Comparison of ENCODE assay signal across 13 mouse cellular contexts in the genomic region with DNA sequence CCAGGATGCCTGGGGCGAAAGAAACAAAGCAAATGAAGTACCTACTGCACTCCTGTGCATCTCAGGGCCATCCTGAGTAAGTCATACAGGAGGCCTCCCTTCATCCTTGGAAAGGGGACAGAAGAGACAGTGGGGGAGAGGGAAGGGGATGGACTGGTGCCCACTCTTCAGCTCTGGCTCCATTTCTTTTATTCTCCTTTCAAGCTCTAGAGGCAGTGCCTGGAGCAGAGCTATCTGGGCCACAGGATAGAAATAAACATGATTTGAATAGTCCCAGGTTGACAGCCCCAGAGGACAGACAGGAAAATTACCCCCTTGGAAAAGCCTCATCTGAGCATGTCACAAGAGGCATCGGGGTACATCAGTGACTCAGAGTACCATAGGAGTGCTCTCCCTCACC.
"Had no signal": no experiment of that assay in that cellular context is flagged by ENCODE, and none has a peak within 500 bp of the region (broad histone marks: within the 10 kb centered on the region; RNA-seq: fewer than 3 reads in every experiment).

No protein-coding gene starts in this region.

- H3K27me3 ChIP-seq: liver, embryonic 13.5 days; lung, embryonic 15.5 days; midbrain, embryonic 12.5 days had no signal

- DNase-seq: kidney, postnatal 25 days; liver; liver, embryonic 13.5 days; liver, postnatal 0 days; lung, postnatal 14 days; right cerebral cortex, postnatal 25 days; thymus, postnatal 4 days had no signal

- H3K27ac ChIP-seq: left cerebral cortex, adult 2 months; limb, embryonic 12.5 days; liver, embryonic 13.5 days; lung, embryonic 15.5 days; macrophage; midbrain, embryonic 12.5 days had no signal

- H3K4me3 ChIP-seq: left cerebral cortex, adult 2 months; limb, embryonic 12.5 days; liver, embryonic 13.5 days; lung, embryonic 15.5 days; megakaryocyte, embryonic 14.5 days; midbrain, embryonic 12.5 days had no signal

- H3K4me1 ChIP-seq: liver, embryonic 13.5 days; lung, embryonic 15.5 days had no signal

- H3K9me3 ChIP-seq: limb, embryonic 12.5 days; liver, embryonic 13.5 days; lung, embryonic 15.5 days; megakaryocyte, embryonic 14.5 days; midbrain, embryonic 12.5 days had no signal

- ATAC-seq: liver, postnatal 0 days had no signal

- H3K36me3 ChIP-seq: limb, embryonic 12.5 days; liver, embryonic 13.5 days; lung, embryonic 15.5 days; midbrain, embryonic 12.5 days had no signal

- H3K9ac ChIP-seq: limb, embryonic 12.5 days; liver, embryonic 13.5 days; liver, postnatal 0 days; lung, embryonic 15.5 days; midbrain, embryonic 12.5 days had no signal

- H3K4me2 ChIP-seq: limb, embryonic 12.5 days; liver, embryonic 13.5 days; lung, embryonic 15.5 days; midbrain, embryonic 12.5 days had no signal
